Mouse (Mus musculus): ENCODE results near the gene Dhx30.
"Not testable (repeated sequence)": the region's sequence is repeated elsewhere in the genome, so short reads cannot be mapped to it uniquely, and the experiment has no call there.

Dhx30 gene

DNA sequence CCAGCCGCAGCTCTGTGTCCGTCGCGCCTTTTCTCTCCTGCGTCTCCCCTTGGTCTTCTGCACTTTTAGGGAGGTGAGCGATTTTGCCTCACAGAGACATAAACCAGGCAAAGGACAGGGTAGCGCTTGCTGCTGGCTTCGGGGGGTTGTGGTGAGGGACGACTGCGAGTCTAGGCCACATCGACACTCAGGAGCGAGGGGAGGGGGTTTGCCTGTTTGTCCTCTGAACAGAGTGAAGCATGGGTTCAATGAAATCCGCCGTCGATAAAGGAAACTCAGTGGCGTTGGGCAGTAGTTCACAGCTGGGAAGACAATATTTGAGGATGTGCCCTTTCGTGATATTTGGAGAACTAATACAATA, at the start of gene Dhx30:
Dhx30 (minus strand) TSS at position 52 of the 361 bp plus-strand sequence.
- ATAC-seq (ENCODE audit: low TSS enrichment), result peak; percentile 7; the same call in 1 of the 2 replicates

DNA sequence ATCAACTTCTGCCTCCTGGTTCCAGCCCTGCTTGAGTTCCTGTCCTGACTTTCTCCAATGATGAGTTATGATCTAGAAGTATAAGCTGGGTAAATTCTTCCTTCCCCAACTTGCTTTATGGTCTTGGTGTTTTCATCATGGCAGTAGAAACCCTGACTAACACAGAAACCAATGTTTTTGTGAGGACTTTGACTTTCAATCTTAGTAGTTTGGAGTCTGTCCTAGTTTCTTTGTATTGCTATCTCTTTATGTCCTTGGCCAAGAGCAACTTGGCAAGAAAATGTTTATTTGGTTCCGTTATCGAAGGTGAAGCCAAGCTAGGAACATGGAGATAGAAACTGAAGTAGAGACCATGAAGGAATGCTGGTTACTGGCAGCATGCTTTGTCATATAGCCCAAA, 45.4 kb upstream of the Dhx30 start:
- no peak for ATAC-seq (ENCODE audit: low TSS enrichment)

DNA sequence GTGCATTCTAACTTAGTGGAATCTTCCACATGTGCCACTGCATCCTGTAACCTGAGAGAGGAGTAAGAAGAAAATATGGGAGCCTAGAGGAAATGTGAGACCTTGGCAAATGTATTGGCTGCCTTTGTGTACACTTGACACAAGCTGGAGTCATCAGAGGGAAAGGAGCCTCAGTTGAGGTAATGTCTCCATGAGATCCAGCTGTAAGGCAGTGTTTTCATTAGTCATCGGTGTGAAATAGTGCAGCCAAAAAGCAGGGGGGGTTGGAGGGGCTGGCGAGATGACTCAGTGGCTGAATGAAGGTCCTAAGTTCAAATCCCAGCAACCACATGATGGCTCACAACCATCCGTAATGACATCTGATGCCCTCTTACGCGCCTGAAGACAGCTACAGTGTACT, 44.8 kb upstream of the Dhx30 start:
- no peak for ATAC-seq (ENCODE audit: low TSS enrichment)

DNA sequence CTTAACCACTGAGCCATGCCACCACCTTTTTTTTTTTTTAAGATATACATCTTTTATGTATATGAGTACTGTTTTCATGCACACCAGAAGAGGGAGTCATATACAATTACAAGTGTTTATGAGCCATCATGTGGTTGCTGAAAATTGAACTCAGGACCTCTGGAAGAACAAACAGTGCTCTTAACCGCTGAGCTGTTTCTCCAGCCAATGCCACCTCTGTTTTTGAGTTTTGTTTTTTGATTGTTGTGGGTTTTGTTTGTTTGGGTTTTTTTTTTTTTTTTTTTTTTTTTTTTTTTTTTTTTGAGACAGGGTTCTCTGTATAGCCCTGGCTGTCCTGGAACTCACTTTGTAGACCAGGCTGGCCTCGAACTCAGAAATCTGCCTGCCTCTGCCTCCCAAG, 42.9 kb upstream of the Dhx30 start:
- not testable (repeated sequence) for ATAC-seq (ENCODE audit: low TSS enrichment)

DNA sequence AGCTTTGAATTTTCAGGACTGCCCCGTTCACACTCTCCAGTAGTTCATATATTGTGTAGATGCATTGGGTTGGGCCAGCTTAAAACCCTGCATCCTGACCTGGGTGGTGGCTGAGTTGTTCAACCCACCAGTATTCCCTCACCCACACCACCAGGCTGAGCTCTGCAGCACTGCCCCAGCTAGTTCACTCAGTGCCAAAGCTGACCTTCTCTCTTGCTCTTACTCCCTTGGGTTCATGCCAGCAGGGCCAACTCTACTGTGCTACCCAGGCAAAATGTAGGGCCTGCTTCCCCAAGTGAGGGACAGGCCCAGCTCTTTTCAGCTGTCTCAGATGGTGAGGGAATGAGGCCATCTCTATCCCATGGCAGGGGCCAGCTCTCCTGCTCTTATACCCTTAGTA, 41.4 kb upstream of the Dhx30 start:
- no peak for ATAC-seq (ENCODE audit: low TSS enrichment)

DNA sequence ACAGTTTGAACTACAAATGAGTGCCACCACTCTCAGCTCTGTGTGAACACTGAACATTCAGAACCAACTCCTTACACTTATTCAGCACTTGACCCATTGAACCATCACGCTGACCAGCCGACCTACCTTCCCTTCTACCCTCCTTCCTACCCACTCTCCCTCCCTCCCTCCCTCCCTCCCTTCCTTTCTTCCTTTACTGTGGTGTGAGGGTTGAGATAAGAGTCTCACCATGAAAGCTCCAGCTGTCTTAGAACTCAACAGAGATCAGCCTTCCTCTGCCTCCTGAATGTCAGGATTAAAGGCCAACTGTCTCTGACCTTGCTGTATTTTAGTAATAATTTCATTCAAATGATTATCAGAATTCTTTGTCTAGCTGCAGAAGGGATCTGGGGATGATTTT, 31.0 kb upstream of the Dhx30 start:
- ATAC-seq (ENCODE audit: low TSS enrichment), result no peak

DNA sequence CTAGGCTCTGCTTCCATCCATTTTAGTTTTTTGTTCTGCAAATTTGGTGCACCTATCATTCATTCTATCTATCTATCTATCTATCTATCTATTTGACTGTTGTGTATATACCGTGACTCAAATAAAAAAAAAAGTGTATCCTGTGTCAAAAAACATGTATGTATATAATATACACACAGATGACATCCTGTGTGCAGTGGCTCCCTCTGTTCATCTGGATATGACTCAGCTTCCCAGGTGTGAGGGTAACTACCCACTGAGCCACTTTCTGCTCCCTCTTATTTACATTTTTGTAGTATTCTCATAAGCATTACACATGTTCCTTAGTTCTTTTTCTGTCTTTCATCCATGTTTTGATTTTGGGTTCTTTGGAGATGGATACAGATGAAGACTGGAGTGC, 24.5 kb upstream of the Dhx30 start:
- ATAC-seq (ENCODE audit: low TSS enrichment), result no peak

DNA sequence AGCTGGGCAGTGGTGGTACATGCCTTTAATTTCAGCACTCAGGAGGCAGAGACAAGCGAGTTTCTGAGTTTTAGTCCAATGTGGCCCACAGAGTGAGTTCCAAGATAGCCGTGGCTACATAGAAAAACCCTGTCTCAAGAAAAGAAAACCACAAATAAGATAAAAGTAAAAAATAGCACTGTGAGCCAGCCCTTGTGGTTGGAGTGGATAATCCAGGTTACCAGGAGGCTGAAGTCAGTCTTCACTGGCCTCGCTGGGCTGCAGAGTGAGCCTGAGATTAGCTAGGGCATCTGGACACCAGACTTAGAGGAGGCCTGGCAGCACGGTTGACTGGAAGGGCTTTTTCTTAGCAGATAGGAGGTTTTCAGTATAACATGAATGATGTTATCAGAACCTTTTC, 21.5 kb upstream of the Dhx30 start:
- no peak for ATAC-seq (ENCODE audit: low TSS enrichment)

DNA sequence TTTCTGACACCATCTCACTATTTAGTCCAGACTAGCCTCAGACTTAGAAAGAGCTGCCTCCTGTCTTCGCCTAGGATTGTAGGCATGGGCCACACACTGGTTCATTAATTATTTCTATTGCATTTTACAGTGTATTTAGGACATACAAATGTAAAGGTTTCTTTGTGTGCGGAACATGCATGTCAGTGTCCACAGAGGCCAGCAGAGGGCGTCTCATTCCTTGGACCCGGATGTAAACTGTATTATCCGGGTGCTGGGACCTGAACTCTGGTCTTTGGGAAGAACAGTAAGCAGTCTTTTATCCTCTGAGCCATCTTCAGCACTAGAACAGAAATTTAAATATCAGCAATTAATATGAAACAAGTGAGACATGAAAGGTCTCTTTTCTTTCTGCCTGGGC, 16.5 kb upstream of the Dhx30 start:
- no peak for ATAC-seq (ENCODE audit: low TSS enrichment)

DNA sequence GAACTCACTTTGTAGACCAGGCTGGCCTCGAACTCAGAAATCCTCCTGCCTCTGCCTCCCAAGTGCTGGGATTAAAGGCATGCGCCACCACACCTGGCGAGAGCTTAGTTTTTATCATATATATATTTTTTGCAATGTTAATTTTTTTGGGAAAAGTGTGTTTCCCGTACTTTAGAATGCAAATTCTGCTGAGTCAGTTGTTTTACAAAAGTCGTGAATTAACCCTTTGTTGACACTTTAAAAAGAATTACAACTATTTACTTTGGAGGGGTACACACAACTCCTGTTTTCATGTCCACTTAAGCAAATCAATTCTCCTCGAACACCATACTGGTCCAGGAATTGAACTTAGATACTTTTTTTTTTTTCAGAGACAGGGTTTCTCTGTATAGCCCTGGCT, 15.3 kb upstream of the Dhx30 start:
- no peak for ATAC-seq (ENCODE audit: low TSS enrichment)

DNA sequence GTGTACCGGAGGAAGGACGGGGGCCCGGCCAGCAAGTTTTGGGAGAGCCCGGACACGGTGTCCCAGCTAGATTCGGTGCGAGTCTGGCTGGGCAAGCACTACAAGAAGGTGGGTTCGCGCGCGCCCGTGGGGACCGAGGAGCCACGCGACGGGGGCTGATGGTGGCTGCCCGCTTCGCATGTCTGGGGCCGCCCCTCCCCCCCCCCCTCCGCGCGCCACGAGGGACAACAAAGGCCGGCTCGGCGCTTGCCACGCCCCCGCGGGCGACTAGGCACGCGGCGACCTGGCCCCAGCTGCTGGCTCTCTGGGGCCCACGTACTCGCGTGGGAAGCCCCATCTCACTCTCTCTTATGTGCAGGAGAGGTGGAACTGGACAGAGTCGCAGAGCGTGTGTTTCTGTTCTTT, 14.6 kb upstream of the Dhx30 start:
- ATAC-seq (ENCODE audit: low TSS enrichment), result peak; percentile 35; the same call in 1 of the 2 replicates

DNA sequence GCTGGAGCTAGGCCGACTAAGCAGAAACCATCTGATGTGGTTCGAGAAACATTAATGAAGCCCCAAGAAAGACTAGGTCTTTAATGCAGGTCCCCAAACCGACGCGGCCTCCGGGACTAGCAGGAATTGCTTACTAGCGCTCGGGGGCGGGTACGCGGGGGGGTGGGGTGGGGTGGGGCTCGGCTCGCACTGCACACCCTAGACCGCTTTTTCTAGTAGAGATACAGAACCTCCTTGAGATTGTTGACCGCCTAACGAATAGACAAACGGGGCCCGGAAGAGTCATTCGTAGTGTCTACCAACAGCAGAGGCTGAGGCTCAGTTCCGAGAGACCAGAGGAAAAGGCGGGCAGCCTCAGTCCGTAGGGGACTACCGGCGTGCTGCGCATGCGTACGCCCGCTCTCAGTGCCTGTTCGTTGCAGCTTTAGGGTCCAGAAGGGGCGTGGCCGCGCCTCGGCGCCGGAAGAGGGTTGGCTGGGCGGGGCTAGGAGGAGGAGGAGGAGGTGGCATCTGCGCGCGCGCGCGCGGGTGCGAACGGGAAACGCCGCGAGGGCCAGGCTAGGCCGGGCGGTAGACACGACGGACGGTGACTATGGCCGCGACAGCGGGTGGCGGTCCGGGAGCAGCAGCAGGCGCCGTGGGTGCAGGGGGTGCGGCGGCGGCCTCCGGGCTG, 14.0 kb upstream of the Dhx30 start:
- ATAC-seq (ENCODE audit: low TSS enrichment), result peak; percentile 97

DNA sequence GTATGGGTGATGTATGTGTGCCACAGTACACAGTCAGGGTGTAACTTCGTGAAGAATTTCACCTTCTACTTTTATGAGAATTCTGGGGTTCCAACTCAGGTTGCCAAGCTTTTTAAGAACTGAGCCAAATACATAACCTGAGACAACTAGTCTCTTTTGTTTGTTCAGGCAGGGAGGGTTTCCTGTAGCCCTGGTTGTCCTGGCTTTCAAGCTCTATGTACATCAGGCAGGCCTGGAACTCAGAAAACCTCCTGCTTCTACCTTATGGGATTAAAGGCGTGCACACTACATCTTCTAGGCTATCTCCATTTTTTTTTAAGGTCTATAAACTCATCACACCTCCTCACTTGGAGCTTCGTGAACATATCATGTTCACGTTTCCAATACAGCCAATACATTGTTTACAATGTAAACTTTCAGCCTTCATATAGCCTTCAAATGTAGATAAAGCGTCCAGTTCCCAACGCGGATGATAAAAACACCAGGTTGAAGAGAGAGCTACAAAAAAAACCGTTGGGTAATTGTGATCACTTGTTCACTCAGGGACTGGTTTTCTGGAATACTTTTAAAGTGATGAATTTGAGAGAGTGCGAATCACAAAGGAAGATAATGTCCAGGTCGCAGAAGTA, 13.4 kb upstream of the Dhx30 start:
- no peak for ATAC-seq (ENCODE audit: low TSS enrichment)

DNA sequence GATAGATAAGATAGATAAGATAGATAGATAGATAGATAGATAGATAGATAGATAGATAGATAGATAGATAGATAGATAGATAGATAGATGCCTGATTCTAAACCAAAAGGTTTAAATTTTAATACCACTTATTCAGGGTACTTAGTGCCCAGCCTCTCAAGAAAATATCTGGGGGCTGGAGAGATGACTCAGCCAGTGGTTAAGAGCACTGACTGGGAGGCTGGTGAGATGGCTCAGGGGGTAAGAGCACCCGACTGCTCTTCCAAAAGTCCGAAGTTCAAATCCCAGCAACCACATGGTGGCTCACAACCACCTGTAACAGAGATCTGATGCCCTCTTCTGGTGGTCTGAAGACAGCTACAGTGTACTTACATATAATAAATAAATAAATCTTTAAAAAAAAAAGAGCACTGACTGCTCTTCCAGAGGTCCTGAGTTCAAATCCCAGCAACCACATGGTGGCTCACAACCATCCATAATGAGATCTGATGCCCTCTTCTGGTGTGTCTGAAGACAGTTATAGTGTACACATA, 6.4 kb upstream of the Dhx30 start:
- not testable (repeated sequence) for ATAC-seq (ENCODE audit: low TSS enrichment)

DNA sequence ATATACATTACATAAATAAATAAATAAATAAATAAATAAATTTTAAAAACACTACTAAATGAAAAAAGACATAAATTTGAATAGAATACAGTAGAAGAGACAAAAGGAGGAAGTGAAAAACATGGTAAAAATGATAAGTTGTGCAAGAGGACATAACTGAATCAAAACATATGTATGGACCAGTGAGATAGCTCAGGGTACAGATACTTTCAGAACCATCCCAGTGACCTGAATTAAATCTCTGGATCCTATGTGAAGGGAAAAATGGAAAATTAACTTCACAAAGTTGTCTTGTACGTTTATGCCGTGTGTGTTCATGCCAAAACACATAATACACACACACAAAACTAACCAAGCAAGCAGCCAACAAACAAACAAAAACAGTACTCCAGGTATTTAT, 5.7 kb upstream of the Dhx30 start:
- ATAC-seq (ENCODE audit: low TSS enrichment), result no peak

DNA sequence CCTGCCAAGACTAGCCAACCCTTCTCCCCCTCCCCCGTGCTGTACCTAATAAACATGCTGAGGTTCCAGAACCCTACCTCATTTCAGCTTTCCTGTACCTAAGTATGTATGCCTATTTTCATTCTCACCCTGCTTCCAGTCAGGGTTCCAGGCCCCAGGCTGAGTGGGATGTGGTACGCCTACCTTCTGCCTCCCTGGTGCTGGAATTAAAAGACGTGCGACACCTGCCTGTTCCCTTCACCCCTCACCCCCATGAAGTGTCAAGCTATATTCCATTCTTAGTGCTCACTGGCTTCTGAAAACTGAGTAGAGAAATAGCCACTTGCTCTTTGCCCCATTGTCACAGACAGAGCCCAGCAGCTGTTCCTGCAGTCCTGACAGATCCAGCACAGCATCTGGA, 3.8 kb upstream of the Dhx30 start:
- 0 out of 2 replicates have a peak, but pooled peaks have one; percentile 7 for ATAC-seq (ENCODE audit: low TSS enrichment)

DNA sequence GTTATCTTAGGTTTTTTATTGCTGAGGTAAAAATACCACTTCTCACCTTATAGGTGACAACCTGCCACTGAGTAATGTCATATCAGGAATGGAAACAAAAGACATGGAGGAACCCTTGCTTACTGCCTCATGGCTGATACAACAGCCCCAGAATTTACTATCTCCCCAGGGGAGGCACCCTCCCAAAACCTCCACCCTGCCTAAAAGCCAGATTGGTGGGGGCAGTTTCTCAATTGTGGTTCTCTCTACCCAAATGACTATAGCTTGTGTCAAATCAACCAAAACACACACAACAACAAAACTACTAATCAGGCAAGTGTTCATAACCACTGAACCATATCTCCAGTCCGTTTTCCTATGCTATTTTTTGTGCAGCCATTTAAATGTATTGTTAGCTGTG, 619 bp upstream of the Dhx30 start:
- ATAC-seq (ENCODE audit: low TSS enrichment), result no peak

DNA sequence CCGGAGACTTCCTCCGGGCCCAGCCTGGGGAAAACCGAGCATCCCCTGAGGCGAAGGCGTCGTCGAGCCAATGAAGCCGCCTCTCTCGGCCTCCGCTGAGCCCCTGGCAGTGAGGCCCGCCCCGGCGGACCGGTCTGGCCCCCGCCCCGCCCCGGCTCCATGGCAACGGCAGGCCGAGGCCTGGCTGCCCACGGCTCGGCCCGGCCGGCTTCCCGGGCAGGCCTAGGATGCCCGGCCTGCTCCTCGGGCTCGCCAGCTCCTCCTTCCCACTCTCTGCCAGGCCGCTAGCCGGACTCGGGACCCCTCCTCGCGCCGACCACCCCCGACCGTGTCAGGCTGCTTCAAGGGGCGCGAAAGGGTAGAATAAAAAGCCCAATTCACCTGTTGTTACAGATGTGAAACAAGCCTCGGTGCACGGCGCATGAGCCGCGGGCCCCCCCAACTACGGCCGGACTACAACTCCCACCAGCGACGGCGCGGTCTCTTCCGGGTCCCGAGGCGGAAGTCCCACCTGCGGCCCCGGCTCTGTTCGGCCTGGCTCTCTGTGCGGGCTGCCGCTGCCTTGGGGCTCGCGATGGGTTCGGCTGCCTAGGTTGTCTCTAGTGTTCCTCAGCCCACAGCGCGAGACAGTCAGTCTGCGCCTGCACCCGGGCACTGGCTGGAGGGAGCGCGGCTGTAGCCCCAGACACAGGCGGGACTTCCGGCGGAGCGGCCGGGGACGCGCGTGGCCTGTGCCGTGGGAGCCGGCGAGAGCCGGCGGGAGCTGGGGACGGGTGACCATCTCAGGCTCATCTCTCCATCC, 452 bp downstream of the Dhx30 start, which contains the start of gene Smarcc1:
Smarcc1 (plus strand) TSS at position 732 of the 802 bp plus-strand sequence.
- ATAC-seq (ENCODE audit: low TSS enrichment), result peak; percentile 93

DNA sequence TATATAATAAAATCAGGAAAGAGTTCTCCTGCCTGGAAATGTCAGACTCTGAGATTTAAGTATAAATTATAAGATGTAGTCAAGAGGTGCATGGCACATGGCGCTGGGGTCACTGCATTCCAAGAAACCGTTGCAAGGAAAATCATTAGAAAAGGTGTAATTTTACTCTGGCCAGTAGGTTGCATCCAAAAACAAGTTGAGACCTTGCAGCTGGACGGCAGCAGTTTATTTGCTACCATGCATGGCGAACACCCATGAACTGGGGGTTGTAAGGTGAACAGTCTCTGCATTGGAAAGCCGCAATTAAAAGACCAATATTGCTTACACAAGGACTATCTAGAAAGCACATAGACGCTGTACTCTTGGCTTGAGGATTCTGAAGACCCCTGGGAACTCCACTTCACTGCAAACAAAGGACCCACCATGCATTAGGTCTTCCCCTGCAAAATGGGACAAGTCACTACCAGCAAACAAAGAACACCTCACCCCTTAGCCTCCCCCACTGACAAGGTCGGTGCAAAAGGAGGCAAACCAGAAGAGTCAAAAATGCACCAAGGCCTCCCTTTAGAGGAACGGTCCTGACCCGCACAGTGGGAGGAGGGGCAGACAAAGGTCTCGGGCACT, 1.2 kb downstream of the Dhx30 start:
- ATAC-seq (ENCODE audit: low TSS enrichment), result no peak

DNA sequence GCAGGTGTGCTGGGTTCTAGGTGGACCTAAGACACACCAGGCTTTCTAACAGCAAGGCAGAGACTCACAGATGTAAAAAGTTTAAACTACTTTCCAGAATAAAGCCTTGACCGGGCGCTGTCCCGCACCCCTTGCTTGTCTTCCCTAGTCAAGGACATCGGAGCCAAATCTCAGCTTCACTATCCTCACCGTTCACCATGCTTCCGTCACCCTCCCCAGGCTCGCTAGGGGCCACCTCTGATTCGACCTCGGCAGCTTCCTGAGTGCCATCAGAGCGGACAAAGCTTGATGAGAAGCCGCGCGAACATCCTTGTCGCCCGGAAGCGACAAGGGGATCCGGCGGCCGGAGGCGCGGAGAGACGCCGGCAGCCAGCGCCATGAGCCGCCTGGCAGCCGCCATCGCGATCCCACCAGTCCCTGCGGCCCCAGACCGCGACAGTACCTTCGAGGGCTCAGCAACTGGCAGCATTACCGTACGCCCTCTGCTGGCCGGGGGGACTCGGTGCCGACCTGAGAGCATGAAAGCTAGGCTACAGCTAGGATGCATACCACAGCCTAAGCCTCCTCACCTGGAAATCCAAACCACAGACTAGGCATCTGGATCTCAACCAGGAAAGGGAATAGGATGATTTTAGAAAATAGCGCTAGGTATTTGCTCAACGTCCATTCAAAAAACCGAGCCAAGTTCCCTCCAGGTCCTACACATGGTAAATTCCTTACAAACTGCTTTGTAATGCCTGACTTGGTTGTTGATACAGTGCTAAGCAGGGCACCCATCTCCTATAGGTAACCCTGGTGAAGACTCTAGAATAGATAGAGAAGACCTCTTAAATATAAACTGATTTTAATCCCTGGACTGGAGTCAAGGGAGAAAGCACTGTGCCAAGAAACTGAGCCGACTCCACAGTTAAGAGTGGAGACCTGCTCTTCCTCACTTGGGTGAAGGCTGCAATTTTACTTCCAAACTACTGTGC, 16.7 kb downstream of the Dhx30 start:
- peak; percentile 100 for ATAC-seq (ENCODE audit: low TSS enrichment)

DNA sequence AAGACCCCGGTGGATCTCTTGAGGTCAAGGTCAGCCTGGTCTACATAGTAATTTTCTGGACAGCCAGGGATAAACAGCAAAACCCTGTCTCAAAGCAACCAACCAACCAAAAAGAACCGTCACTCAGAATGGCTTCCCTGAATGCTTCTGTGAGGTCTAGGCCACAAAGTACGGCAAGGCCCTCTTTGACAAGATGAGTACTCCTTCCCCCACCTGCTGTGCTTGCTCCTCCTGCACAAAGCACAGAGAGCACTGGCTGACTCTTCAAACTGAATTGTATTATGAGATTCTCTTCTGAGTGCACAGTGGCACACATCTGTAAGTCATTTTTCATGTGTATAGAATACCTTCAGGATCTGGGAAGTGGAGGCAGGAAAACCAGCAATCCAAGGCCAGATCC, 19.8 kb downstream of the Dhx30 start:
- no peak for ATAC-seq (ENCODE audit: low TSS enrichment)

Measured in frontal cortex, adult (tissue).